Mouse (Mus musculus) yolk sac, embryonic 10.5 days (tissue): ENCODE data around the gene Phlda2.

Experiments
- DNase-seq: peaks from one replicate; pipeline ENCODE4 v3.0.0-alpha.2; 2017; ENCODE audit warnings: low spot score

The Phlda2 gene

DNA sequence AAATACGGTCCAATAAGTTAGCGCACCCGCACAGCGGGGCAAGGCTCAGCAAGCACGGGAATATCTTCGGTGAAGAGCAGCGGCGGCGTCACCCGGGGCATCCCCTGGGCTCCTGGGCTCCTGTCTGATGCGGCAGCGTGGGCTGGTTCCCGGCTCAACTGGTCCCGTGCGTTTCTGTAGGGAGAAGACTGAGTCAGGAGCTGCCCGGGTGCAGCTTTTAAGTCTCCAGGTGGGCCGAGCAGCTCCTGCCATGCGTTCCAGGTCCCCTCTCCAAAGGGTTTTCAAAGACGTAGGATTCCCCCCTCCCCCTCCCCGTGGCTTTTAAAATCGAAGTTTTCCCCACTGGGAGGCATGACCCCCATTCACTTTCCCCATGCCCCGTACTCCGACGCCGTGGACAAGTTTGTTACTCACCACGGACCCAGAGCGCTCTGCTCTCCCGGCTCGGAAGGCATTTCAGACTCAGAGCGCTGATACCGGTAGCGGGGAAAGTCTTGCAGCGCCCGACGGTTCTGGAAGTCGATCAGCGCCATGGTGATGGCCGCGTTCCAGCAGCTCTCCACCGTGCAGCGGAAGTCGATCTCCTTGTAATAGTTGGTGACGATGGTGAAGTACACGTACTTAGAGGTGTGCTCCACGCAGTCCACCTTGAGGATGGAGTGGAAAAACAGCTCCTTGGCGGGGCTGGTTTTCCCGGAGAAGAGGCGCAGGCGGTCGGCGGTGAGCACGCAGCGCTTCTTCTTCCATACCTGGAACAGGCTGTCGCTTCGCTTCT lies 1.1 kb downstream of the Phlda2 start:
- DNase-seq: peak; percentile 40

DNA sequence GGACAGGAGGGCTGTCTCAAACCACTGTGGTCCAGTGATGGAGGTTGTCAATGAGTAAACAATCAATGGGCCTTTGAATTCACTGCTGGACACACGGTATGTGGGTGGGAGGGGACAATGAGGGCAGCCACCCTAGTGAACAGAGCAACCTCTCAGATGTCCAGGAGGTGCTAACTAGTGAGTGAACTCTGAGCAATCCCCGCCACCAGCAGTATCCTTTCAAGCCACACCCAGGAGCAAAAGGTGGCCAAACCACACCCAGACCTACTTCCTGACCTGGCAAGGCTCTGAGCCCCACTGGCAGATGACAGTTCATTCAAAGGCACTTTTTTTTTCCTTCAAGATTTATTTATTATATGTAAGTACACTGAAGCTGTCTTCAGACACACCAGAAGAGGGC lies 2.0 kb downstream of the Phlda2 start:
- peak; percentile 58 for DNase-seq

DNA sequence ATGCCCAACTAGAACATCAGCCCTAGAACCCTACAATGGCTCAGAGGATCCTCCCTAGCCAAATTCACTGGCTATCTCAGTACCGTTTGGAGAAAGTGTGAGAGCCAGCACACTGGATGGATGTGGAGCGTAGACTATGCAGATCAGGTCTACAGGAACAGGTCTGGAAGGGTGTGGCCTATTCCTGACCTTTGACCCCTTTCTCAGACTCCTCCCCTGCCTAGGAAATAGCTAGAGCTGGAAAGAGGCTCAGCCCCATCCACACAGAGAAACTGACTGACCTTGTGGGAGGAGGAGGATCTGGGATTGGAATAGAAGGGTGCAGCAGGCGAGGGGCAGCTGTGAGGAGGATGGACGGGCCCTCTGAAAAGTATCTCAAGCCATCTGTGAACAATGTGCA lies 4.4 kb downstream of the Phlda2 start:
- no peak for DNase-seq

DNA sequence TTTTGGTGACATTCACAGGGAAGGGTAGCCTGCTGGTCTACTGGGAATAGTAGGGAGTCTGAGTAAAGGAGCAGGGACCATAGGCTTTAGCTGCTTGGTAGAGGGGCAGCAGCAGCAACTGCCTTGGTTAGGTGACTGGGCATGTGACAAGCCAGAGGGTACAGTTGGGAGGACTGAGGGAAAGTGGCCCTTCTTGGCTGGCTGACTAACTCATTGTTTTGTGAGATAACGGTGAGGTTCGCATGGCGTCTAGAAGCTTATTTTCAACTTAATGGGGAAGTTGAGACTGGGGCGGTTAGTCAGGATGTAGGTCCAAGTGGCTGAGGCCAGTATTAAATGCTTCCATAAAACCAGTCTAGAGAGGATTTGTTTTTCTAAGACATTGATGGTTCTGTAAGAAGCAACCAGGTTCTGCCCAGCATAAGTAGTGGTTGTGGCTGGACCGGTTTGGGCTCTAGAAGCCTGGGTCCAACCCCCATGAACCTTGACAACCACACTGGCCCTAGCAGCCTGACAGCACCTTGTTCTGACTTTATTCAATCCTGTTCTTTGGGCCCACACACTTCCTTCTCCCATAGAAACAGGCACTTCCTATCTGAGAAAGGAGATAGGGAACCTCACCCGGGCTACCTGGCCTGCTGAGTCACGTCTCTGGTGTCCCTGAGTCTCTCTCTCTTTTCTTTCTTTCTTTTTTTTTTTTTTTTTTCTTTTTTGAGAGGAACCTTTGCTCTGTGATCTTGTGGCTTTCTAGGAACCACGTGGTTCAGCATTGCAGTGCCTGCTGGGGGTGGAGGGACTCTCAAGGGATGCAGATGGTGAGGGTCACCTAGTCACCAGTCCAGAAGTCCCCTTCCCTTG lies 7.6 kb downstream of the Phlda2 start:
- DNase-seq: peak; percentile 47

DNA sequence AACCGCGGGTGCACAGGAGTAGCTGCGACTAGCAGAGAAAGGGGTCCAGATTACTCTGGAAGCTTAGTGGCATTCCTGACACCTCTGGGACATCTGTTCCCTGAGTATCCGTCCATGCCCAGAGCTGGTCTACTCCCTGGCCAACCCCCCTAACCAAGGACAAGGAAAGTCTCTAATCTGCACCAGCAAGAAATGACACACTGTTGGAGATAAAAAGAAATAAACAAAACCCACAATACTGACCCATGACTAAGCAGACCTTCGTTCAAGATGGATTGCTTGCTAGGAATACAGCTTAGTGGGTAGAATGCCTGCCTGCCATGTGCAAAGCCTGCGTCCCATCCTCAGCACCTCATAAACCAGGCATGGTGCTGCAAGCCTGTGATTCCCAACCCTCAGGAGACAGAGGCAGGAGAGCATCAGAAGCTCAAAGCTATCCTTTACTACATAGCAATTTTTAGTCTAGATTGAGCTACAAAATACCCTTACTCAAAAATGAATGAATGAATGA lies 9.3 kb downstream of the Phlda2 start:
- DNase-seq: no peak

DNA sequence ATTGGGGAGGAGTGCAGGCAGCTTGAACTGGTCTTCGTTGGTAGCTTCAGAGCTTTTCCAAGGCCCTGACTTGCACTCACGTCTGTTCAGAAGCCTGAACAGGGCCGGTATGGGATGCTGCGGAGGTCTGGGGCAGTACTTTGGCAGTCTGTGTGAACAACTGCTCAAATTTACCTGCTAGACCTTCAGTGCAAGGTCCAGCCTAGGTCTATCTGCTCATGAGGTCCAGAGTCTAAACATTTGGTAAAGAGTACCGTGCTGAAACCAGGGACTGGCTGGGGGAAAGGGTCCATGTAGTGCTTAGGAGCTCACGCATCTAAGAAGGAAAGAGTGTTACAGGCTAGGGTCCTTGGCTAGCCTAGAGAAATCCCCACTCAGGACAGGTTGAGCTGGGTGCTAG lies 13.2 kb downstream of the Phlda2 start:
- no peak for DNase-seq

DNA sequence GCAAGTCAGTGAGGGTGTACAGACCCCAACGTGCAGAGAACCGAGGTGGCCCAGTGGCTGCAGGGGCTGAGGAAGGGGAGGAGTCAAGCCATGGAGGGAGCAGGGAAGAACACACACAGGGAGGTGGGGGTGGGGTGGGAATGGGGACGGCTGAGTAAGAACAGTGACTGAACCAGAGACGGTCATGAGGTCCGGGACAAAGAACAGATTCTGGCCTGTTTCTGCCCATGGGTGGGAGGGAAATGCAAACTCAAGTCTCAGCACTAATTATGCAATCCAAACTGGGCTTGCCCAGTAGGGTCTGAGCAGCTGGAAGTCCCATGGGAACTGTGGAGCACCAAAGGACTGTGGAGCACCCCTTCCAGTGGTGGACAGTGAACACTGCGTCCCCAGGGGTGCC lies 20.4 kb downstream of the Phlda2 start:
- no peak for DNase-seq

DNA sequence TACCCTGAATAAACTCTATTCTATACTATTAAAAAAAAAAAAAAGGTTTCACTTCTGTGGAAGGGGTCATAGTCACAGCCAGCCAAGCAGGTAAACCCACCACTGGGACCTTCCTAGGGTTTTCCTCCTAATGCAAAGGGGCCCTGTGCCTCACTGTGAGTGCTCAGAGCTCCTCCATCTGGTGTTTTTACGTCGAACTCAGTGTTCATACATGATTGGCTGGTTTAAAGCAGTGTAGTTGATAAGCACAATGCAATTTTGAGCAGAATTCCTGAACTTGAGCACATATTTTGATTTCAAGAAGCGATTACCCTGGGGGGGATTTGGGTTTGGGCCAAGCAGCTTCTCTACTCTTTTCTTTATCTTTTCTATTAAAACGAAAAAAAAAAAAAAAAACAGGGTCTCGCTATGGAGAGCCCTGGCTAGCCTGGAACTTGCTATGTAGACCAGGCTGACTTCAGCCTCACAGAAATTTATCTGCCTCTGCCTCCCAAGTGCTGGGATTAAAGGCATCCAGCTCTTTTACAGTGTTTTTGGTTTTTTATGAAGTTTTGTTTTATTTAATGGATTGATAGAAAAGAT lies 21.1 kb downstream of the Phlda2 start:
- no peak for DNase-seq

DNA sequence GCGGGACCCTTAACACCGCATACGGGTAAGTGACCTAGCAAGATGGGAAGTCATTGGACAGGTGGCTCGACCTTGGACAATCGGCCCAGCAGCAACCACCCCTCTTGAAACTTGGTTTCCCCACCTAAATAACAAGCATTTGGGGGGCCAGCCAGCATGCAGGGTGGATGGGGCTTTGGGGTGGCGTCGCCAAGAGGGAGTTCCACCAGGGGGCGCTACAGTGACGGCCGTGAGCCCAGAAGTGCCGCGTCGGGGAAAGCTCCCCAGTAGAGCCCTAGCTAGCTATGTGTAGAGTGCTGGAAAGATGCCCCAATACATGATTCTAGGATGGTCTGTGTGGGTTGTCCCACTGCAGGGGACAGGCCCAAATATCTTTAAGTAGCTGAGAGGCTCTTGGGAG lies 22.5 kb downstream of the Phlda2 start:
- DNase-seq: no peak

DNA sequence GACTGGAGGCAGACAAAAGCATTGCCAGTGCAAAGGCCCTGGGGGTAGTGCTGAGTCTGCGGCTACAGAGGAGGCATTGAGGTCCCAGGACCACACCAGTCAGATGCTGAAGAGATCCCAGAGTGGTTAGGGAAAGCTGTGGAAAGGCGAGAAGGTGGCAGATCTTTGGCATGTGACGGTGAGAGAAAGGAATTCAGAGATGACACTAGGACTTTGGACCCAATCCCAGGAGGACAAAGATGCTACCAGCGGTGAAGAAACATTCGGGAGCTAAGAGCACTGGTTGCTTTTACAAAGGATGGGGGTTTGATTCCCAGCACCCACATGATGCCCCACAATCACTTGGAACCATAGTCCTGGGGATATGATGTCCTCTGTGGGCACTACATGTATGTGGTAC lies 25.1 kb downstream of the Phlda2 start:
- no peak for DNase-seq

DNA sequence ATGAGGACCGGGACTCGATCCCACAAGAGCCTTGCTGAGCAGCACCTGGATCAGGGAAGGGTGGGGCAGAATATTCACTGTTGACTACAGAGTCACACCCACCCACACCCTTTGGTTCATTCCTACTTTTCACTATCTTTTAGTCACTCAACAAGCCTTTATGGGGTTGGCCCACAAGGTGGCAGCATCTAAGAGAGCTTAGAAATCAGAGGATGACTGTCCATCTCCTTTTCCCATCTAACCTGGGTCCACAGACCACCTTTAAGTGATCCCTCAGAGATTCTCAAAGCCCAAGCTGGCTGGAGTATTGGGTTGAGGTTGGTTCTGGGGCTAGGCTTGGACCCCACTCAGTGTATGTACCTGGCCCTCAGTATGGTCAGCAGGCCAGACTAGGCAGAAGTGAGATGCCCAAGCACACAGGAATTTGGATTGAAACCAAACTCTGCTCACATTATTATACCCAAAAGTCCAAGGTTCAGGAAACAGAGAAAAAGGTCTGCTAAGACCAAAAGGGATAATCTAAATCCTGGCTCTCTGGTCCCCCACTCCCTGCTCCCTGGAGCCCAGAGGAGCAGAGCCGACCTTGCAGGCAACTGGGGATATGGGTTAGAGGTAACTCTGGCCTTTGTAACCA lies 26.1 kb downstream of the Phlda2 start:
- DNase-seq: no peak

DNA sequence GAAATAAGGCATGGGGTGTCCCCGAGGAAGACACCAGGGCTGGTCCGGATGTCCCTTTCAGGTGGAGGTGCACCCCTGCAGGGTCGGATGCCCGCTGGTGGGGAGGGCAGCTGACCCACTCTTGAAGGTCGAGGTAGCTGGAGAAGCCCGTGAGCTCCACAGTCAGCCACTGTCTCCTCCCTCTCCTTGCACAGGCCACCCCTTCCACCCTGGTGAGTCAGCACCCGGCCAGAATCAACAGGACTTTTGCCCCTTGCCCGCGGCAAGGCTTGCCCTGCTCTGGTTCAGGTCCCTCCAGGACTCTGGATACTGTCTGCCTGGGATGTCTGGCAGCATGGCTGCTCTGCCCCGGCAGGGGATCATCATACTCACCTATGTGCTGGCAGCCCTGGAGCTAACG lies 27.1 kb downstream of the Phlda2 start:
- peak; percentile 69 for DNase-seq

DNA sequence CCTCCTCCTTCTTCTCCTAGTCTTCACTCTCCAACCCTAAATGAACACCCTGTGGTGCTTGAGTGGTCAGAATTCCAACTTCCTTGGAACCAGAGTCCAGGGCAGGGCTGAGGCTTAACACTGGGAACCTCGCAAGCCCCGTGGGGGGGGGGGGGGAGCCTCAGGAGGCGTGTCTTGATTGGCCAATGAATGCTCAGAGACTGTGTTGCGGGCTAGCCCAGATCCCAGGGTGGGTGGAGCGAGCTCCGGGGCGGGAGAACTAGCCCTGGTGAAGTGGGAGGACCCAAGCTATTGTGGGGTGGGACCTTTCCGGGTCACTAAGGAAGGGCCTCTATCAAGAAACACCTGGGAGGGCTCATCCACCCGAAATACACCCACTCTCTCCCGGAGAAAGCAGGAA lies 28.1 kb downstream of the Phlda2 start:
- peak; percentile 77 for DNase-seq

DNA sequence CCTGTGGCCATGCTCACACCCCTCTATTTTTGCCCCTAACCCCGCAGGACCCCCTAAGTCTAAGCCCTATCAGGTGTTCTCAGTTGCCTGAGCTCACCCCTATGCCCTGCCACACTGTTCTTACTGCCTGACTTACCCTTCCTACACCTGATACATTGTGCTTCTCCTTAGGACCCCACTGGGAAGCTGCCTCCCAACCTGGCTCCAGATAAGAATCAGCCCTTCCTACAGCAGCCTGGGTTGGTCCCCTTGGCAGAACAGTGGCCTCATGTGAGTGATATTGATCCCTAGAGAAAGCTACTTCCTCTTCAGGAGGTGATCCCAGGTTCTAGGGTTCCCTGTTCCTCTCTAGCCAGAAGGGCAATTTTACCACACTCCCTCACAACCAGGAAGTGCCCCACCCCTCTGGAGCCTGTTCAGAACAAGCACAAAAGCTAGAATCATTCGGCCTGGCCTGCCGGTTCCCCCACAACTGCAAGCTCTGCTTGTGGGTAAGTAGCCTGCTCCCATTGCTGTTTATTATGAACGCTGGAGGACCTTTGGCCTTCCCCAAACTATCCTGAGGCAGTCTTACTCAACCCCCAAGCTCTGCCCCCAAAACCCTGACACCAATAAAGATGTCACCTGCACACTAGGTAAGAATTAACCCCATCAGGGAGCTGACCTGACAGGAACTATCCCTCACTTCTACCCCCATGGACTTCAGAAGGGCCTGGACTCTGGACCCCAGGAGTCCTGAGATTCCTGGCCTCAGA lies 29.4 kb downstream of the Phlda2 start, which contains the start of gene Slc22a18:
Gene Slc22a18 (plus strand): TSS at position 390 of the 755 bp plus-strand sequence.
- DNase-seq: no peak

DNA sequence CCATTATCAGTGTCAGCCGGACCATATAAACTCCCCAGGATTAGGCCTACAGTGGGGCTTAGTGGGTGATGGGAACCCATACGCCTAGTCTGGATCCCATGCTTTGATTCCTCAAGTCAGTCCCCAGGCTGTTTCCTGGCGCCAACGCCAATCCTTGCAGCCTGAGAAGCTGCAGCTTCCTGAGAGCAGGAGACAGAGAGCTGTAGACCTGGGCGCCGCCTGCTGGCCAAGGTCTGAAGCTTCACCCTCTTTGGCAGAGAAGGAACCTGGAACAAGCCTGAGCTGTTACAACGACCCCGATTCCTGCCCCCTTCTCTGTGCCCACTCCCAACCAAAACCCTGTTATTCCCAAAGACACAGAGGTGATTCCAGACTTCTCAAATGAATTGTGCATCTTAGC lies 33.0 kb downstream of the Phlda2 start:
- DNase-seq: no peak

DNA sequence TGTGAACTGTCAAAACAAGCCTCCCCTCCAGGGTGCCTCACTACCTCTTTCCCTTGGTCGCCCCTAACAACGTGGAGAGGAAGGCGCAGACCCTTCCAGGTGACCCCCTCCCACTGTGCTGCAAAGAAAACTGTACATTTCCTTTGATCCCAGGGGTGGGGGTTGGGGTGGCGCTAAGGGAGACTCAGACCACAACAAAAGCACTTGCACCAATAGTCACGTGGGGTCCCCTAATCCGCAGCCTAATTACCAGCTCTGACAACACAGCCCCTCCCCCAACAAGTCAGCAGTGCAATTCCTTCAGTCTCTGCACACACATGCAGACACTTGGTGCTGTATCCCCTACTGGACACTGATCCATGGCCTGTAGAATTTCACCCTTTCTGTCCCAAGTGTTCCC lies 35.2 kb downstream of the Phlda2 start:
- DNase-seq: no peak

DNA sequence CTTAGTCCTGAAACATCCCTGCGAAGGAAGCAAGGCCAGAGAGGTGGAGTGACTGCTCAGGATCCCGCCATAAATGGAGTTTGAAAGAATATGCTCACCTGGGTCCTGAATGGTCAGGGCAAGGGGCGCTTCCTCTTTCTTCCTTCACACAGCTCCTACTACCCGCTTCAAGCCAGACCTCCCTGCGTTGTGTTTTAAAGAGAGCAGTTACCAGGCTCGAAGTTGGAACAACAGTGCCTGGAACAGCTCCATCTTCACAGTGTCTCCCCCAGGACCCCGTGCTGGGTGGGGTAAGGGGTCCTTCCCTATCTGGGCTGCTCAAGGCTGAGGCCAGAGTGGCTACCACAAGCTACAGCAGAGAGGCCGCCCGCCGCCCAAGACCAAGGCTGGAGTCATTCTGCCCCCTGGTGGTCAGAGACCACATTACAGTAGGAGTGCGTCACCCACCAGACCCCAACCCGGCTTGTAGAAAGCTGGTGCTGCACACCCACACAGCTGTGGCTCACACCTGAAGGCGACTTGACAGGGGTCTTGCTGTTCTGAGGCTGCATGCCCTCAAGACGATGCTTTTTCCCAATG lies 36.8 kb downstream of the Phlda2 start:
- DNase-seq: peak; percentile 72

DNA sequence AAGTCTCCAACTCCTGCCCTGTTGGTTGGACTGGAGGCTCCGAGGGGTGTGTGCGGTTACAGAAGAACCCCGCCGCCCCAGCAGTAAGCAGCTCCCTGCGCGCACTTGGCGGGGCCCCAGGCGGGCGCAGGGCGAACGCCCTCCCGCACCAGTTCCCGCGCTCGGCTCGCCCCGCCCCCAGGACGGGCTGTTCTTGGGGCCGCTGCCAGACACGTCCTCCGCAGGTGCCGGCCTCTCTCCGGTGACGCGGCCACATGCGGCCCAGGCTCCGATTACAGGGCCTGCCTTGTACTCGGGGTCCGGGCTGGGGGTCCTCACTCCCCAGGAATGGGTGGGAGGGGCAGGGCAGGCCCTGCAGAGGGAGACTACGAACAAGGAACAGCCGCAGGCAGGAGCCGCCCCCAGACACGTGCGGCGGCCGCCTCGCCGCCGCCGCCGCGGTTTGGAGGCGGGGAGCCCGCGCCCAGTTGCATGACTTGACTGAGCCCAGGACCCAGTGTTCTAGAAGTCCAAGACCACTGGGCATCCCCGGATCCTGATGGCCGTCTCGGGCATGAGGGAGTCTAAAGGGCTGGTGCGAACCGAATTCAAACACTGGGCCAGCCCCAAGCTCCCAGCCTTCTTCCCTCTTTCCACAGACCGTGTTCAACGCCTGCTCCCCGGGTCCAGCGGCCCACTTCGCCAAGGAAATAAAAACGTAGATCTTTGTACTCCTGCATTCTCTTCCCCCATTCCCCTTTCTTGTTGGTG lies 38.0 kb downstream of the Phlda2 start:
- DNase-seq: peak; percentile 75

DNA sequence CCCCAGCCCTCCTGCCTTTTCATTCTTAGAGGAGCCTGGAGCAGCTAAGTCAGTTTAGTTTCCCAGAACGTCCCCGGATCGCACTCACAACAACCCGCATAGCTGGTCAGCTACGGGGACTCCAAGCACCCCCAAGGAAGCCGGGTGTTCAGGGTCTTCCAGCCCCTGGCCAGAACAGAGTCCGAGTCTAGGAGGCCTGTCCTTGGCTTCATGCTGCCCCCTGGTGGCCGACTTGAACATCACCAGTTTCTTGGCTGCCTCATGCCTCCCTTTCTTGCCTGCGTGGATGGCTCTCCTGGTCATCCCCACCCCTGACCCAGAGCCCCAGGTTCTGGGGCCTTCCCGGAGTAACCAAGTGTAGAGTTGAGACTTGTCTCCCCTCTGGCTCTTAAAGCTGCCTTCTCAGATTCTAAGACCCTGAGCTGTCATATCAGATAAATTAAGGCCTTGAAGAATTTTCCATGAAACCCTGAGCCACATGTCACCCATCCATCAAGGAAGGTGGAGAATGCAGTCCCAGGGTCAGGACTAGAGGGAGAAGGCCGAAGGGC lies 39.0 kb downstream of the Phlda2 start:
- DNase-seq: peak; percentile 70

DNA sequence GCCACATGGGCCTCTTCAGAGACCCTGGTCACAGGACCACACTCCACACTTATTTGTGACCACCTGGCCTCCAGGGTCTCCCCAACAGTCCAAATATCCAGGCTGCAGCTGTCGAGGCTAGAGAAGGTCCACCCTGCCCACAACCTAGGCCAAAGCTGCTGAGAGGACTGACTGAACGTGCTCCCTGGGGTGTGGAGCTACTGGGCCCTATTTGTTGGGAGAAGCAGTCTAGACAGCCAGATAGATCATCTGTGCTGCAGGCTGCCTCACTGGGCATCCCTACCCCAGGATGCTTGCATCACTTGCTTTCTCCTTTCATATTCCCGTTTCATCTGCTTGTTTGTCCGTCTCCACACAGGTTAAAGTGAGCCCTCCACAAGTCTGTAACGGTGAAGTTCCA lies 40.4 kb downstream of the Phlda2 start:
- DNase-seq: no peak
